Mouse (Mus musculus): Measurements from ENCODE around the gene Defb46.

Gene Defb46

GRCm38 (mm10) chr8:19239616-19240015 lies at the start of gene Defb46:
Gene Defb46 (plus strand): TSS chr8:19239916.
- DNase-seq (ENCODE audit: low read depth in 1 of 2, low spot score in 2 of 2), result no peak

- no peak for DNase-seq (ENCODE audit: low read depth in 1 of 2, low spot score in 2 of 2)
These were observed 14.6 kb upstream of the Defb46 start, which contains the start of gene Defb6 for GRCm38 (mm10) chr8:19225161-19225560. Gene Defb6 (plus strand): TSS chr8:19225478.

GRCm38 (mm10) chr8:19238101-19238500 lies 1.6 kb upstream of the Defb46 start:
- no peak for DNase-seq (ENCODE audit: low read depth in 1 of 2, low spot score in 2 of 2)

- DNase-seq (ENCODE audit: low read depth in 1 of 2, low spot score in 2 of 2), result no peak
These were observed 7.6 kb downstream of the Defb46 start, which contains the start of gene Defb5 for GRCm38 (mm10) chr8:19247280-19247679. Gene Defb5 (plus strand): TSS chr8:19247580.

- no peak for DNase-seq (ENCODE audit: low read depth in 1 of 2, low spot score in 2 of 2)
These were observed 18.4 kb downstream of the Defb46 start for GRCm38 (mm10) chr8:19258136-19258535.

- no peak for DNase-seq (ENCODE audit: low read depth in 1 of 2, low spot score in 2 of 2)
These were observed 20.0 kb downstream of the Defb46 start for GRCm38 (mm10) chr8:19259667-19260066.

Data from monocyte, adult 2 months (primary cell).